Mouse (Mus musculus) hindbrain, embryonic 14.5 days (tissue): ENCODE data around the gene Morn3. TPM values are rescaled to one million over a fixed set of nuclear protein-coding genes. Genes with fewer than 3 reads are reported as not detected.
A peak's percentile ranks its signal among the peaks of the same experiment; 100 is the strongest.

Source experiments
- ATAC-seq: fragments of 200-750 bp; cut with Nextera tagmentation; 2 replicates; pipeline ENCODE4 v1.8.0; 2017; ENCODE audit warnings: moderate number of reproducible peaks, mild to moderate bottlenecking, moderate TSS enrichment, moderate library complexity; ENCODE audit not compliant: low FRiP score
- DNase-seq: peaks from one replicate; pipeline ENCODE4 v3.0.0-alpha.2; 2015; ENCODE audit warnings: low spot score
- H3K27ac ChIP-seq: fragments of 300-500 bp; sonication (generic); 2 replicates; pipeline ENCODE4 v1.5.1; 2014; ENCODE audit warnings: mild to moderate bottlenecking, moderate library complexity
- H3K27me3 ChIP-seq: fragments of 300-500 bp; sonication (generic); 2 replicates; pipeline ENCODE4 v1.6.1; 2014; ENCODE audit warnings: mild to moderate bottlenecking, low read length, mixed read lengths; ENCODE audit not compliant: control insufficient read depth, insufficient read depth
- H3K36me3 ChIP-seq: fragments of 300-500 bp; sonication (generic); replicated peaks from 2 replicates; pipeline ENCODE4 v1.6.1; 2014; ENCODE audit not compliant: control insufficient read depth, insufficient read depth
- H3K4me1 ChIP-seq: fragments of 300-500 bp; sonication (generic); replicated peaks from 2 replicates; pipeline ENCODE4 v1.6.1; 2014; ENCODE audit warnings: antibody characterized with exemption, low read length, mixed read lengths; ENCODE audit not compliant: control insufficient read depth, insufficient read depth
- H3K4me2 ChIP-seq: fragments of 300-500 bp; sonication (generic); replicated peaks from 2 replicates; pipeline ENCODE4 v1.6.1; 2014; ENCODE audit warnings: mild to moderate bottlenecking, moderate library complexity
- H3K4me3 ChIP-seq: fragments of 300-500 bp; sonication (generic); replicated peaks from 2 replicates; pipeline ENCODE4 v1.5.1; 2014; ENCODE audit warnings: mild to moderate bottlenecking, low read length
- H3K9ac ChIP-seq: fragments of 300-500 bp; sonication (generic); 2 replicates; pipeline ENCODE4 v1.6.1; 2014
- H3K9me3 ChIP-seq: fragments of 300-500 bp; sonication (generic); 2 replicates; pipeline ENCODE4 v1.6.1; 2016; ENCODE audit warnings: low read length; ENCODE audit not compliant: control insufficient read depth
- WGBS: fragments of 180-500 bp; shearing (Covaris S2); extraction: QIAGEN DNeasy Blood & Tissue Kit; methylation state at CpG from one replicate; pipeline ENCODE4 v1.1.7; 2014; 5-methylcytosine and 5-hydroxymethylcytosine counted together
- polyA plus RNA-seq: library from polyadenylated mRNA; unstranded; fragments of >200 nt; fragmentation: Nextera tagmentation; extraction: Ambion mirVana; gene quantifications from 2 replicates; pipeline ENCODE4 v1.2.1, GENCODE M21; 2014

Gene Morn3
- polyA plus RNA-seq, 1 experiment from 2014 or later: 0.79 TPM

DNA sequence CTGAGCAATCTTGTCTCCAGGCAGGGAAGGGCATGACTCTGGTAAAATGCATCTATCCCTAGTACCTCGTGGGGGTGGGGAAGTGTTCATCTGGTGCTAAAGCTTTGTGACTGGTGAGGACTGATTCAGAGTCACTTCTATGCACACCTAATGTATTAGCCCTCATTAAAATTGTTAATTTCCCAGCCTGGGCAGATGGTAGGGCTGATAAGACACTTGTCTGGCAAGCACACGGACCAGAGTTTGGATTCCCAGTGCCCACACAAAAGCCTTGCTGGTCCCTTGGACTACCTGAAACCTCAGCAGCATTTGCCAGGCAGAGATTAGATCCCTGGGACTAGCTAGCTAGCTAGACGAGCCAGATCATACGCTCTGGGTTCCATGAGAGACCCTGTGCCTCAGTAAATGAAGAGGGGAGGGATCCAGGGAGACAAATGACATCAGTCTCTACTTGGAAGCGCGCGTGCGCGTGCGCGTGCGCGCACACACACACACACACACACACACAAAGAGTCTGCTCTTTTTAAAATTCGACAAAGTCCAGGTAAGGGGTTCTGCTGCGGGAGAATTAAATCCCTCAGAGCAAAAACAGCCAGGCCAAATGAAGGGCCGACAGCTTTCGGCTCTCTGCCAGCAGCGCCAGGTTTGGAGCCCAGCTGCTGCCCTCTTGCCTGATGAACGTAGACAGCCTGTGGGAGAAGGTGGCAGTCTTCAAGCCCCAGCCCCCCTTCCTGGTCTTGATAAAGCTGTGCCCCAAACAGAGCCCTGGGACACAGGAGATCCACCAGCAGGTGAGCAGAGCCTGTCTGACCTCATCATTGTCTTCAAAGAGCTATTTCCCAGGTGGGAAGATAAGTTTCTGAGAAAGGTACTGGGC, 40.9 kb downstream of the Morn3 start:
- Histone ChIP-seq H3K36me3 (no peaks in the 10 kb centered on the region), H3K9me3 (no peaks in the 10 kb centered on the region), H3K27ac (peak overlapping the region; percentile 79), H3K4me3 (no peak overlapping the region), H3K27me3 (no peaks in the 10 kb centered on the region), H3K9ac (0 out of 2 replicates have a peak overlapping the region, but pooled peaks have one; percentile 10), H3K4me2 (peak overlapping the region; percentile 15; the same call in 1 of the 2 replicates), H3K4me1 (no peaks in the 10 kb centered on the region)
- DNase-seq (no peak), ATAC-seq (no peak)
- WGBS: 58% methylated on average over 19 of the region's 19 CpGs

DNA sequence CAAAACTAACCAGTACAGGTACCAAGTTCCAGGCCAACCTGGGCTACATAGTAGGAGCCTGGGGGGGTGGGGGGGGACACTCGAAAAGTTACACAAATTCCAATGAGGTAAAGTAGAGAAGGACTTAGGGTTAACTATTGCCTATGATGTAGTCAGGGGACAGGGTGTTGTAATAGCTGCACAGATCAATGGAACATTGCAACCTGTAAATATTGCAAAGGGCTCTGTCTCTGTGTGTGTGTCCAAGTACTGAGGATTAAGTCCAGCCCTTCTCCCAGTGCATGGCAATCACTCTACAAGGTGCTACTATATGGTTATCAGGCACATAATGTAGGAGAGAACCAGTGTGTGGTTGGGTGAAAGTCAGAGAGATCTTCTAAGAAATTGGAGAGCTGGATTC, 45.9 kb downstream of the Morn3 start:
- DNase-seq (no peak), ATAC-seq (no peak)
- H3K9ac ChIP-seq: no peak overlapping the region
- 65% methylated on average over 1 of the region's 1 CpGs for WGBS
- H3K36me3 ChIP-seq: no peaks in the 10 kb centered on the region
- no peaks in the 10 kb centered on the region for H3K27me3 ChIP-seq
- no peak overlapping the region for H3K4me2 ChIP-seq
- no peak overlapping the region for H3K27ac ChIP-seq
- no peaks in the 10 kb centered on the region for H3K9me3 ChIP-seq
- no peaks in the 10 kb centered on the region for H3K4me1 ChIP-seq
- no peak overlapping the region for H3K4me3 ChIP-seq

DNA sequence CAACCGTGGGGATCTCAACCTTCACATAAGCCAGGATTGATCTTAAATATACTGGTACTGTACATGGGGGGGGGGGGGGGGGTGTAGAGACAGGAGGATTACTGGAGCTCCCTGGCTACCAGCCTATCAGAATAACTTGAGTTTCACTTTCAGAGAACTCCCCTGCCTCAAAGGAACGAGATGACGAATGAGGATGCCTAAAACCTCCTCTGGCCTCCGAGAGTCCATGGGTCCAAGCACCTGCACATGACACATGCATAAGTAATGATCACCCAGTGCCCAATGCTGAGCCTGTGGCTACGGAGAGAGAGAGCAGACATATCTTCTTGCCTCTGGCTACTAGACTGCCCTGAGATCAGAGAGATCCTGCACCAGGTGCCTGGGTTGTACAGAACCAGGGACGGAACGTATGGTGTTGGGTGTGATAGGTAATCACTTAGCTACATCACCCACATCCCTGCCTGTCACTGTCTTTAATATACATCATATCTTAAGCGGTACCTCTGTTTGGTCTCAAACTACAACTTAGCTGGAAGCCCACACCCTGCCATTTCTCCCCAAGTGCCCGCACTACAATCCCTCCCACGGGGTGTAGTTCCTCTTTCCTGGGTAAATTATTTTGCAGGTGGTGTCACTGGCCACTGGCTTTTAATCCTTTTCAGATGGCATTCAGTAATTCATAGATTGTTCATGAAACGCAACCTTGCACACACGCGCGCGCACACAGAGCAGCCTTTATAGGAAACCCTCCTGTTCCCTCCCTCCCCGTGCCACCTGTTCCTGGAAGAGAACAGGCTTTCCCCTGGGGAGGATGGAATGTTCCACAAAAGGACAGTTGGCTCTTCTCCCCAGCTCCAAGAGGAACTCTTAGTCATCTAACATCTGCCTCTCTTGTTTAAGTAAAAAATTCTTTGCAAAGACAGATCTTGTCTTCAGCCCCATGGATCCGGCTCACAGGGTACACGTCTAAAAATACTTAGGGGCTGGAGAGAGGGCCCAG, 49.3 kb downstream of the Morn3 start:
- whole genome bisulfite sequencing: 85% methylated on average over 18 of the region's 18 CpGs
- no peak for DNase-seq
- H3K36me3 ChIP-seq: no peaks in the 10 kb centered on the region
- no peaks in the 10 kb centered on the region; the same call in none of the 2 replicates for H3K4me1 ChIP-seq
- H3K27me3 ChIP-seq: no peaks in the 10 kb centered on the region
- H3K4me3 ChIP-seq: no peak overlapping the region
- no peak for ATAC-seq
- no peak overlapping the region for H3K27ac ChIP-seq
- H3K9me3 ChIP-seq: no peaks in the 10 kb centered on the region
- no peak overlapping the region for H3K4me2 ChIP-seq
- no peak overlapping the region for H3K9ac ChIP-seq

DNA sequence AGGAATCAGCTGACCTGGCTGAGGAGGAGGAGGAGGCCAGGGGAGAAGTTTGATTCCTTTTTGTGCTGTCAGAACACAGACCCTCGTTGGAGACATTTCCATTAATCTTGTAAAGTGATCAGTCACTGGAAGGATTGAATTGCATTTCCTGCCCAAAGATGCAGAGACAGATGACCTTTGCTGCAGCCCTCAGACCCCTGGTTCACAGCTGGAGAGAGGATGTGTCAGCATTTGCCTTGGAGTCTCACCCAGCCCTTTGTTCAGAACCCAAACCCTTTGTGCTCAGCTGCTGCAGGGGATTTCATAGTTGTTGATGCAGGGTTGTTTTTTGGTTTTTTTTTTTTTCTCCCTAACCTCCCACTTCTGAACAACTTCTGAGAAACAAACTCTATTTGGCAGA, 51.9 kb downstream of the Morn3 start:
- no peaks in the 10 kb centered on the region for H3K36me3 ChIP-seq
- ATAC-seq (no peak), DNase-seq (no peak)
- H3K27me3 ChIP-seq: no peaks in the 10 kb centered on the region
- 0% methylated on average over 1 of the region's 1 CpGs for WGBS
- no peak overlapping the region for H3K4me3 ChIP-seq
- H3K4me2 ChIP-seq: no peak overlapping the region
- H3K9me3 ChIP-seq: no peaks in the 10 kb centered on the region
- no peak overlapping the region for H3K9ac ChIP-seq
- peaks cover 14% of the 10 kb centered on the region for H3K4me1 ChIP-seq
- H3K27ac ChIP-seq: no peak overlapping the region

DNA sequence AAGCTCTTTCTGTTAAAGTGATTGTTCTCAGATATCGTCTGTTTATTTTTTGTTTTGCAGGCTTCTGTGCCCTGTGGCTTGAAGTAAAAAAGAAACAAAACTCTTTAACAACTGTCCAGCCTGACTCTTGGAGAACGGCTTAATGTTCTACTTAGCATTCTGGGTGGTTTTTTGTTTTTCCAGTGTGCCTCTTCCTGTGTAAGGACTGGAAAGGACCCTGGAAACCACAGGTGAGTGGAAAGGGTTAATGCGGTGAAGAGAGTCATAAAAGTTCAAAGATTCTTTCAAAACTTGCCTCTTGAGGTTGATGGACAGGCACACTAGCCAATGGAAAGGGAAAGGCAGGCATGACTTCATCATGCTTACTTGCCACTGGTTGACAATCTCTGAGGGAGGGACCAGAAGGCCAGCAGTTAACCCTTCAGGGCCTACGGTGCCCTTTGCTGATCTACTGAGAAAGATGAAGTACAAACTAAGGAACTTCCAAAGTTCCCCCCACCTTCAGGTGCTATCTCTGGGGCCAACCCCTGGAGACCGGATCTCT, 52.4 kb downstream of the Morn3 start:
- peak; percentile 83 for ATAC-seq
- 7% methylated on average over 5 of the region's 5 CpGs for WGBS
- H3K4me1 ChIP-seq: peaks cover 18% of the 10 kb centered on the region
- no peak overlapping the region for H3K4me3 ChIP-seq
- no peak overlapping the region for H3K27ac ChIP-seq
- H3K9me3 ChIP-seq: no peaks in the 10 kb centered on the region
- H3K27me3 ChIP-seq: no peaks in the 10 kb centered on the region
- peak; percentile 91 for DNase-seq
- peak overlapping the region; percentile 18 for H3K4me2 ChIP-seq
- H3K36me3 ChIP-seq: no peaks in the 10 kb centered on the region
- no peak overlapping the region for H3K9ac ChIP-seq

DNA sequence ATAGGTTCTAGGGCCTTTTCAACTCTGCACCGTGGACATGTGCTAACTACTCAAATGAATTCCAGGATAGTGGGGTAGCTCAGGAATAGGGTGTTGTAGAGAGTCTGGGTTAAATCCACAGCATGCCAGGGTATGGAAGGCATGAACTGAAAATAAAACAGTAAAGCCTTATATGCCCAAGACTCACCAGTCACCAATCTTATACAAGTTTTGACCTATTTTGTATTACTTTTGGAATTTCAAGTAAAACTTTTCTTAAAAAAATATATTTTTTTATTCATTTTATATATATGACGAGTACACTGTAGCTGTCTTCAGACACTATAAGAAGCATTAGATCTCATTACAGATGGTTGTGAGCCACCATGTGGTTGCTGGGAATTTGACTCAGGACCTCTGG, 53.0 kb downstream of the Morn3 start:
- H3K9ac ChIP-seq: no peak overlapping the region
- DNase-seq (no peak), ATAC-seq (no peak)
- no peak overlapping the region for H3K4me3 ChIP-seq
- H3K36me3 ChIP-seq: no peaks in the 10 kb centered on the region
- H3K4me2 ChIP-seq: peak overlapping the region; percentile 18; the same call in 1 of the 2 replicates
- 56% methylated on average over 2 of the region's 2 CpGs for WGBS
- peaks cover 18% of the 10 kb centered on the region for H3K4me1 ChIP-seq
- no peak overlapping the region for H3K27ac ChIP-seq
- H3K27me3 ChIP-seq: no peaks in the 10 kb centered on the region
- no peaks in the 10 kb centered on the region for H3K9me3 ChIP-seq

DNA sequence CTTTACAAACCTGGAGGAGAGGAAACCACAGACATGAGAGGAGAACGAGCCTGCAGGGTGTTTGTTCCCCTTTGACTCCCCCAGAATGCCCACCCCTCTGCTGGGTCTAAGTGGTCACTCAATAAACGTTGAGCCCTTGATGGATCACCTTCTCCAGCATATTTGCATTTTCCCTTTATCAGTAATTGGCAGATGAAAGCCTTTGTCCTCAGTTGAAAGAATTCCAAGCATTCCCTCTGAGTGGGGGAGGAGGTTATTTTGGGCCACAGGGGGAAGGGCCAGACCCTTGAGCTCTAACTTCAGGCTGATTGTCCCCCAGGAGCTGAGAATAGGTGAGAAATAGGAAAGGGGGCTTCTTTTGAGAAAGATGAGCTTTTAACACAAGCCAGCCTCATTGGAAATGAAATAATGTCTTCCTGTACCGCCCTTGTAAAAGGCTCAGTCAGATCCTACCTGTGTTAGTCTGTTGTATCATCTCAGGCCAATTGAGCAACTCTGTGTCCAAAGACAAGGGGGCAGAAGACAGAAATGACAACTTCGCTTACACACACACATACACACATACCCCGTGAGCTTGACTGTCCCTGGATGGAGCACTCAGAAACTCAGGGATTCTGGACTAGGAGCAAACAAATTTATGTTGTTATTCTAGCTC, 55.3 kb downstream of the Morn3 start:
- 17% methylated on average over 5 of the region's 5 CpGs for WGBS
- Histone ChIP-seq H3K4me1 (peaks cover 33% of the 10 kb centered on the region), H3K4me3 (no peak overlapping the region), H3K27me3 (no peaks in the 10 kb centered on the region), H3K9ac (peak overlapping the region; percentile 69; the same call in 1 of the 2 replicates), H3K9me3 (no peaks in the 10 kb centered on the region), H3K36me3 (no peaks in the 10 kb centered on the region), H3K4me2 (peak overlapping the region; percentile 99), H3K27ac (no peak overlapping the region)
- DNase-seq (no peak), ATAC-seq (no peak)

DNA sequence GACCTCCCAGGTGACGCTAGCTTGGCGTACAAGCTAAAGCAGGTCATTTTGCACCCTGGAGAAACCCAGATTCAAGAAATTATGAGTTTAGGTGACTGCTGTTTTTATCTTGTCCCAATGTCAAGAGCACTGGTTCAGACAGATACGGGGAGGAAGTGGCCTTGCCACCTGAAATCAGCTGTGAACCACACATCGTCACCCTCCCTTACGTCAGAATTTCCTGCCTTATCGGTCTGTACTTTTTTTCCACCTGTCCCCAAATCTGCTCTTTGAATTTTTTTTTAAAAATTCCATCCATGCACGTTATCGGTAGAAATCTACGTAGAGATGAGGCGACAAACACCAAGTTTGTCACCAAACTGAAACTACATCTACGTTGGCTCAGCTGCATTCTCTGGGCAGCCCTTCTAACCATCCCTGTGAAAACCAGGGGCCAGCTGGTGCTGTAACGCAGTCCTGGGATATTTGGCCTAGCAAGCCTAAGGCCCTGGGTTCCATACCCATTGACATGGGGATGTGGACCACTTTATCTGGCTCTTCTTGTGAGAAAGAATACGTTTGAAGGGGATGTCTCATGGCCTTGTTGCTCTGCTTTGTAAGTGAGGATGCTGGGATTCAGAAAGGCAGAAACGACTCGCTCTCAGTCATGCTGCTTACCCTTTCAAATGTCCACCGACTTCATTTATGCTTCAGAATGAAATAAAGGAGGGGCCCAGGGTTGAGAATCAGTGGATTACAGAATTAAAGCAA, 56.2 kb downstream of the Morn3 start:
- Histone ChIP-seq H3K4me2 (peak overlapping the region; percentile 99), H3K36me3 (no peaks in the 10 kb centered on the region), H3K4me3 (peak overlapping the region; percentile 63), H3K9me3 (no peaks in the 10 kb centered on the region), H3K27me3 (no peaks in the 10 kb centered on the region), H3K4me1 (peaks cover 36% of the 10 kb centered on the region), H3K27ac (no peak overlapping the region), H3K9ac (peak overlapping the region; percentile 69)
- DNase-seq: no peak
- WGBS: 9% methylated on average over 16 of the region's 16 CpGs
- no peak for ATAC-seq
